In the genomic region with DNA sequence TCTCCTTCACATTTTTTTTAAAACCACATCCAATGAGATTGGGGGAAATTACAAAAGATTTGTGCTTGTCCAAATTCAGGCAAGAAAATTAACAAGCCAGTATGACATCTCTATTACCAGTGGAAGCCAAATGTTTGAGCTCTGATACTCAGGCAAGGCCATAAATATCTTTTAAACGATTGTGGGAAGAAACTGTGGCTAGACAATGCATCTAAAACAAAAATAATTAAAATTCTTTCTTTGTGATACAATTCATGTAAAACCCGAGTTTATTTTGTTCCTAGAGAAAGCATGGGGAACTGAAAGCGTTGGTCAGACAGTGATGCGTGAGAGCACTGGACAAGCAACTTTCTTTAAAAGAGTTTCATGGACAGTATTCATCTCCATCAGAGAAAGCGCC, we compare ENCODE assay signal across 20 mouse cellular contexts.
DNase-seq lines count a peak whose midpoint lies in the region; ATAC-seq and TF ChIP-seq lines count a peak whose summit lies in the region.
"Had no signal": no experiment of that assay in that cellular context is flagged by ENCODE, and none has a peak within 500 bp of the region (broad histone marks: within the 10 kb centered on the region; RNA-seq: fewer than 3 reads in every experiment).

No protein-coding gene starts in this region.

- H3K4me3 ChIP-seq in gastrocnemius, adult 2 months: no peak overlapping the region
- H3K4me3 ChIP-seq in kidney, postnatal 0 days (replicated peaks; ENCODE audit: low read depth, low read length): no peak overlapping the region
- no peak overlapping the region for H3K4me3 ChIP-seq in midbrain, embryonic 10.5 days
- no peak overlapping the region for H3K4me3 ChIP-seq in midbrain, embryonic 16.5 days (ENCODE audit: low read depth, low read length)
- H3K4me3 ChIP-seq: embryonic facial prominence, embryonic 10.5 days; heart, adult 2 months; heart, embryonic 15.5 days; hindbrain, embryonic 13.5 days had no signal

- WGBS in kidney, postnatal 0 days: 48% methylated on average over 5 of the region's 5 CpGs
- WGBS in midbrain, embryonic 10.5 days: 28% methylated on average over 5 of the region's 5 CpGs
- 29% methylated on average over 5 of the region's 5 CpGs for WGBS in midbrain, embryonic 16.5 days

- no peak for DNase-seq in gastrocnemius, adult 2 months
- no peak for DNase-seq in gastrocnemius, postnatal 4 days (ENCODE audit: low spot score in 2 of 2)
- peak; percentile 70 for DNase-seq in kidney, postnatal 0 days (ENCODE audit: low spot score)
- DNase-seq in kidney, postnatal 36 days: no peak
- DNase-seq in midbrain, embryonic 10.5 days (ENCODE audit: low spot score): no peak
- DNase-seq in Muller cell, postnatal 12 days (ENCODE audit: inconsistent ontology term): peak; percentile 37
- DNase-seq in adrenal gland, adult 2 months: no peak
- DNase-seq: adrenal gland, adult 8-10 months; adrenal gland, postnatal 36 days; cerebellum, adult 2 months; cerebellum, postnatal 10 days; gastrocnemius, postnatal 10 days; heart, adult 2 months; heart, postnatal 14 days had no signal

- intact Hi-C loops in gastrocnemius, adult 2 months (cut with DNase I): no loop called here

- peak overlapping the region; percentile 35; the same call in 1 of the 2 replicates for H3K27ac ChIP-seq in gastrocnemius, adult 2 months
- H3K27ac ChIP-seq in kidney, postnatal 0 days: 0 out of 2 replicates have a peak overlapping the region, but pooled peaks have one; percentile 44
- peak overlapping the region; percentile 76 for H3K27ac ChIP-seq in midbrain, embryonic 10.5 days (replicated peaks)
- H3K27ac ChIP-seq in midbrain, embryonic 16.5 days (ENCODE audit: low read length): no peak overlapping the region
- H3K27ac ChIP-seq: embryonic facial prominence, embryonic 10.5 days; heart, adult 2 months; heart, embryonic 15.5 days; hindbrain, embryonic 13.5 days had no signal

- H3K36me3 ChIP-seq in kidney, postnatal 0 days (ENCODE audit: insufficient read depth, low read length): no peaks in the 10 kb centered on the region
- no peaks in the 10 kb centered on the region for H3K36me3 ChIP-seq in midbrain, embryonic 10.5 days
- no peaks in the 10 kb centered on the region for H3K36me3 ChIP-seq in midbrain, embryonic 16.5 days (ENCODE audit: control insufficient read depth, insufficient read depth, low read length)
- H3K36me3 ChIP-seq: embryonic facial prominence, embryonic 10.5 days; heart, embryonic 15.5 days; hindbrain, embryonic 13.5 days had no signal

- no peak overlapping the region for H3K4me2 ChIP-seq in kidney, postnatal 0 days (ENCODE audit: low read length)
- no peak overlapping the region for H3K4me2 ChIP-seq in midbrain, embryonic 16.5 days (ENCODE audit: low read length)
- H3K4me2 ChIP-seq: heart, embryonic 11.5 days; heart, embryonic 15.5 days; hindbrain, embryonic 13.5 days had no signal

- H3K4me1 ChIP-seq in kidney, postnatal 0 days (replicated peaks; ENCODE audit: insufficient read depth, low read length): no peaks in the 10 kb centered on the region
- peaks cover 67% of the 10 kb centered on the region for H3K4me1 ChIP-seq in midbrain, embryonic 10.5 days
- H3K4me1 ChIP-seq in midbrain, embryonic 16.5 days (ENCODE audit: control insufficient read depth, insufficient read depth, low read length): no peaks in the 10 kb centered on the region

- no peaks in the 10 kb centered on the region for H3K27me3 ChIP-seq in kidney, postnatal 0 days (ENCODE audit: insufficient read depth, low read length)
- H3K27me3 ChIP-seq in midbrain, embryonic 10.5 days (ENCODE audit: low read depth, poor library complexity, severe bottlenecking): peaks cover 76% of the 10 kb centered on the region
- peaks cover 18% of the 10 kb centered on the region for H3K27me3 ChIP-seq in midbrain, embryonic 16.5 days (ENCODE audit: control insufficient read depth, insufficient read depth, low read depth, low read length)
- H3K27me3 ChIP-seq: heart, embryonic 15.5 days had no signal

- H3K9me3 ChIP-seq in kidney, postnatal 0 days (replicated peaks; ENCODE audit: low read length): no peaks in the 10 kb centered on the region
- no peaks in the 10 kb centered on the region for H3K9me3 ChIP-seq in midbrain, embryonic 10.5 days (replicated peaks)
- no peaks in the 10 kb centered on the region for H3K9me3 ChIP-seq in midbrain, embryonic 16.5 days (replicated peaks; ENCODE audit: control insufficient read depth, low read length, poor library complexity, severe bottlenecking)
- H3K9me3 ChIP-seq: embryonic facial prominence, embryonic 10.5 days; heart, embryonic 15.5 days; hindbrain, embryonic 13.5 days had no signal

- no peak overlapping the region for H3K9ac ChIP-seq in kidney, postnatal 0 days (ENCODE audit: low read depth, low read length)
- no peak overlapping the region for H3K9ac ChIP-seq in midbrain, embryonic 16.5 days (ENCODE audit: low read depth, low read length)
- H3K9ac ChIP-seq: heart, embryonic 15.5 days; hindbrain, embryonic 13.5 days had no signal

- no peak for ATAC-seq in kidney, postnatal 0 days (replicated peaks; ENCODE audit: low FRiP score, low read depth)
- ATAC-seq in midbrain, embryonic 16.5 days: no peak
- ATAC-seq: forebrain, embryonic 14.5 days had no signal

- TF ChIP-seq CTCF in gastrocnemius, adult 2 months (IDR thresholded peaks at IDR 0.05): no peak
- TF ChIP-seq CTCF in kidney, postnatal 0 days (IDR thresholded peaks at IDR 0.05; ENCODE audit: low read depth): no peak

Comparison
In these comparisons a context has a peak if more than half of its experiments do, and no peak if none do; other contexts are left out.
1. DNase-seq: peak in kidney, postnatal 0 days (single experiment) and Muller cell, postnatal 12 days (single experiment); none in gastrocnemius, adult 2 months (single experiment), gastrocnemius, postnatal 4 days (0 of 2), kidney, postnatal 36 days (0 of 2), midbrain, embryonic 10.5 days (single experiment) and adrenal gland, adult 2 months (single experiment).